Mouse (Mus musculus) intestine, postnatal 0 days (tissue): ENCODE results near the gene Csnk2b. TPM values are rescaled to one million over a fixed set of nuclear protein-coding genes. Genes with fewer than 3 reads are reported as not detected.
A peak's percentile ranks its signal among the peaks of the same experiment; 100 is the strongest.

Experiments used
- ATAC-seq: fragments of 200-750 bp; cut with Nextera tagmentation; 2 replicates; pipeline ENCODE4 v1.8.0; 2017; ENCODE audit warnings: mild to moderate bottlenecking, moderate TSS enrichment, moderate library complexity
- H3K27ac ChIP-seq: fragments of 300-500 bp; sonication (generic); 2 replicates; pipeline ENCODE4 v1.5.1; 2014; ENCODE audit warnings: mild to moderate bottlenecking, low read depth, low read length, moderate library complexity
- H3K27me3 ChIP-seq: fragments of 300-500 bp; sonication (generic); replicated peaks from 2 replicates; pipeline ENCODE4 v1.6.1; 2014; ENCODE audit warnings: low read length, mixed read lengths; ENCODE audit not compliant: control insufficient read depth, insufficient read depth
- H3K36me3 ChIP-seq: fragments of 300-500 bp; sonication (generic); 2 replicates; pipeline ENCODE4 v1.6.1; 2014; ENCODE audit warnings: mild to moderate bottlenecking, moderate library complexity; ENCODE audit not compliant: control insufficient read depth, insufficient read depth
- H3K4me1 ChIP-seq: fragments of 300-500 bp; sonication (generic); replicated peaks from 2 replicates; pipeline ENCODE4 v1.6.1; 2014; ENCODE audit warnings: antibody characterized with exemption, low read length, mixed read lengths; ENCODE audit not compliant: control insufficient read depth, insufficient read depth
- H3K4me2 ChIP-seq: fragments of 300-500 bp; sonication (generic); replicated peaks from 2 replicates; pipeline ENCODE4 v1.6.1; 2014; ENCODE audit warnings: low read depth, mild to moderate bottlenecking, moderate library complexity
- H3K4me3 ChIP-seq: fragments of 300-500 bp; sonication (generic); 2 replicates; pipeline ENCODE4 v1.5.1; 2014; ENCODE audit warnings: low read depth, low read length
- H3K9ac ChIP-seq: fragments of 300-500 bp; sonication (generic); 2 replicates; pipeline ENCODE4 v1.6.1; 2014; ENCODE audit warnings: mild to moderate bottlenecking, low read depth, low read length
- H3K9me3 ChIP-seq: fragments of 300-500 bp; sonication (generic); 2 replicates; pipeline ENCODE4 v1.6.1; 2016; ENCODE audit warnings: mixed run types; ENCODE audit not compliant: control insufficient read depth
- CTCF ChIP-seq: sonication (generic); IDR thresholded peaks from 2 replicates; pipeline ENCODE4 v1.5.1; 2016; ENCODE audit warnings: low read depth, mild to moderate bottlenecking, control low read depth, antibody characterized with exemption, moderate library complexity
- WGBS: fragments of 180-500 bp; shearing (Covaris S2); extraction: QIAGEN DNeasy Blood & Tissue Kit; methylation state at CpG from one replicate; pipeline ENCODE4 v1.1.7; 2014; 5-methylcytosine and 5-hydroxymethylcytosine counted together
- polyA plus RNA-seq: library from polyadenylated mRNA; unstranded; fragments of >200 nt; fragmentation: Nextera tagmentation; extraction: Ambion mirVana; gene quantifications from 2 replicates; pipeline ENCODE4 v1.2.1, GENCODE M21; 2015

Csnk2b gene
- polyA plus RNA-seq, 1 experiment from 2014 or later, result 262 TPM

GRCm38 (mm10) chr17:35097164-35097655, 24.6 kb downstream of the Csnk2b start:
- TF ChIP-seq CTCF, result no peak
- no peak overlapping the region for H3K9ac ChIP-seq
- H3K4me2 ChIP-seq, result no peak overlapping the region
- no peak for ATAC-seq
- no peaks in the 10 kb centered on the region for H3K9me3 ChIP-seq
- 89% methylated on average over 12 of the region's 12 CpGs for WGBS
- H3K36me3 ChIP-seq, result peaks cover 98% of the 10 kb centered on the region
- H3K27me3 ChIP-seq, result no peaks in the 10 kb centered on the region
- H3K27ac ChIP-seq, result no peak overlapping the region
- no peaks in the 10 kb centered on the region for H3K4me1 ChIP-seq
- H3K4me3 ChIP-seq, result no peak overlapping the region

- no peak for TF ChIP-seq CTCF
- Histone ChIP-seq H3K36me3 (peaks cover 97% of the 10 kb centered on the region), H3K4me2 (no peak overlapping the region), H3K27me3 (no peaks in the 10 kb centered on the region), H3K9ac (no peak overlapping the region), H3K4me1 (no peaks in the 10 kb centered on the region), H3K27ac (no peak overlapping the region), H3K4me3 (no peak overlapping the region), H3K9me3 (no peaks in the 10 kb centered on the region)
- ATAC-seq, result no peak
- 92% methylated on average over 12 of the region's 12 CpGs for WGBS
These were observed 25.3 kb downstream of the Csnk2b start for GRCm38 (mm10) chr17:35096597-35096996.

- no peak overlapping the region for H3K9ac ChIP-seq
- peaks cover 87% of the 10 kb centered on the region for H3K36me3 ChIP-seq
- 74% methylated on average over 15 of the region's 15 CpGs for WGBS
These were observed 27.1 kb downstream of the Csnk2b start for GRCm38 (mm10) chr17:35094475-35095365.

GRCm38 (mm10) chr17:35092403-35093198, 29.3 kb downstream of the Csnk2b start:
- no peak for ATAC-seq
- H3K9me3 ChIP-seq, result no peaks in the 10 kb centered on the region
- no peak overlapping the region for H3K9ac ChIP-seq
- H3K27ac ChIP-seq, result no peak overlapping the region
- no peaks in the 10 kb centered on the region for H3K27me3 ChIP-seq
- H3K4me3 ChIP-seq, result no peak overlapping the region
- 90% methylated on average over 14 of the region's 14 CpGs for WGBS
- TF ChIP-seq CTCF, result no peak
- H3K36me3 ChIP-seq, result peaks cover 66% of the 10 kb centered on the region
- peaks cover 8% of the 10 kb centered on the region; the same call in 1 of the 2 replicates for H3K4me1 ChIP-seq
- no peak overlapping the region for H3K4me2 ChIP-seq

More at GRCm38 (mm10) chr17:35094475-35095365, 27.1 kb downstream of the Csnk2b start:
- H3K27ac ChIP-seq, result no peak overlapping the region
- no peaks in the 10 kb centered on the region for H3K9me3 ChIP-seq
- H3K4me3 ChIP-seq, result no peak overlapping the region
- H3K4me2 ChIP-seq, result no peak overlapping the region
- TF ChIP-seq CTCF, result no peak
- no peaks in the 10 kb centered on the region for H3K27me3 ChIP-seq
- peaks cover 7% of the 10 kb centered on the region; the same call in 1 of the 2 replicates for H3K4me1 ChIP-seq
- no peak for ATAC-seq

GRCm38 (mm10) chr17:35090166-35090932, 31.5 kb downstream of the Csnk2b start:
- no peak for ATAC-seq
- Histone ChIP-seq H3K27ac (peak overlapping the region; percentile 54; the same call in 1 of the 2 replicates), H3K4me2 (peak overlapping the region; percentile 75), H3K9me3 (no peaks in the 10 kb centered on the region), H3K4me3 (peak overlapping the region; percentile 64), H3K4me1 (peaks cover 8% of the 10 kb centered on the region; the same call in 1 of the 2 replicates), H3K27me3 (no peaks in the 10 kb centered on the region), H3K9ac (peak overlapping the region; percentile 53; the same call in 1 of the 2 replicates), H3K36me3 (peaks cover 44% of the 10 kb centered on the region)
- no peak for TF ChIP-seq CTCF
- WGBS, result 59% methylated on average over 8 of the region's 8 CpGs
